Mouse (Mus musculus) mouse embryonic stem cell (cell line): Measurements from ENCODE around the gene Spata18.

ENCODE experiments used
- in situ Hi-C, 2 experiments: fragments of 300-500 bp; cut with MboI; formaldehyde crosslinking; loops; 1 replicate in 1 of 2; 3 replicates in 1 of 2; pipeline ENCODE4 v1.14.3; 2019 to 2020; ENCODE audit warnings: low sequenced_read_pairs in 2 of 2, low pct_unique_long_range_greater_than_20kb in 1 of 2, mixed read lengths in 1 of 2; ENCODE audit not compliant: unreplicated experiment in 1 of 2

Spata18 gene

DNA sequence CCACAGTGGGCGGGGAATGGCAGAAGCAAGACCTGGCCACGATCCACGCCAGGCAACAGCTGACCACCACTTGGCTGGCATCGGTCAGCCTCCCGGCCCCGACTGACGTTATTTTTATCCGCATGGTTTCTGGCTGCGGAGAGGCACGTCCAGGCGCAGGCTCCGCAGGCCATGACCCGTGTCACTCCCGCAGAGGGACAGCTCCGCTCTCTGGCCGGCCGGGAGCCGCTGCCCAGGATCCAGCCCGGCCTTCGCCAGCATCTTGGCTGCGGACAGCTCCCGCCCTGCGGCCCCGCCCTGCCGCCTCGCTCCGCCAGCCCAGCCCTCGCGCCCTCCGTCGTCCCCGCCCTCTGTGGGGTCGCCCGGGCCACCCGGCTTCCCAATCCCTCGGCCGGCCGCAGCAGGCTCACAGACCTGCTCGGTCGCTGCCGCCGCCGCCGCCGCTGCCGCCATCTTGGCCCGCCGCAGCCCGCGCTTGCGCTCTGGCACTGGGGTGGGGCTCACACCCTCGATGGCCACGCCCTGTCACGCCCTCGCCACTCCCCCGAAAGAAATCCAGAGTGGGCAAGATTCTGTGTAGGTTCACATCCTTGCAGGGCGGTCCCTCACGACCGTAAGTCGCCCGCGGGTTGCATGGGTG, 3.8 kb upstream of the Spata18 start, which contains the start of gene Sgcb:
Sgcb (minus strand) TSS at position 530 of the 640 bp plus-strand sequence.
- in situ Hi-C loops = no loop called here

DNA sequence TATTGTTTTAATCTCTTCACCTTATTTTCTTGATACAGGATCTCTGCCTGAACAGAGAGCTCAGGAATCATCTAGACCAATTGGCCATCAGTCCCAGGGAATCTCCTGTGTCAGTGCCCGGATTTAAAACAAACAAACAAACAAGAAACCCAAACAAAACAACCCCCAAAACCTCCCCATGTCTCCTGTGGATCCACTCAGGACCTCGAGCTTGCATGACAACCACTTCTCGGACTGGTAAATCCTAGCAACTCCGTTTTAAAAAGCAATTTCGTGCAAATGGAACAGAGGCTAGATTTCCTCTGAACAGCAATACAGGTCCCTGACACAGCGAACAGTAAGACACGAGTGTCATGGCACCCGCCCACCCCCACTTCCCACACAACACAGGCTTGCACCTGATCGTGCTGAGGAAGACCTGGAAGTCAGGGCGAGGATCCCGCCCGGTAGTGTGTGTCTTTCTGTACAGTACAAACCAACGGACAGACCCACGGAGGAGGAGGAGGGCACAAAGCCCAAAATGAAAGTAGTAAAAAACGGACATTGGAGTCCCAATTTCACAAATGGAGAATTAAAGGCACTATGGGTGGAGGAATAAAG, 714 bp upstream of the Spata18 start:
- in situ Hi-C loops = no loop called here

DNA sequence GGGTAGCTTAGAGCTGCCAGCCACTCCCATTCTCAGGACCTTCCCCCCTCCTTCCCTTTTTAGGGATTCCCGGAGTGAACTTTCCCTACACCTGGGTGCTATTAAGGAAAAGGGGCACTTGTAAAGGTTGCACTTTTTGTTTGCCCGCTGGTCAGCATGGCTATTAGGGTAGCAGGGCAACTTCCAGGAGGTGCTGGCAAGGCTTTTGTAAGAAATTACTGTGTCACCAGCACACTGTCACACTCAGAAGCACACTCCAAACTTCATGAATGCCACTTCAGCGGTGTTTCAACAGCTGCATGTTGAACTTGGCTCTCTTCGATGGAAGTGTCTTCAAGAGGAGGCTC, 649 bp downstream of the Spata18 start:
- in situ Hi-C loops = no loop called here

DNA sequence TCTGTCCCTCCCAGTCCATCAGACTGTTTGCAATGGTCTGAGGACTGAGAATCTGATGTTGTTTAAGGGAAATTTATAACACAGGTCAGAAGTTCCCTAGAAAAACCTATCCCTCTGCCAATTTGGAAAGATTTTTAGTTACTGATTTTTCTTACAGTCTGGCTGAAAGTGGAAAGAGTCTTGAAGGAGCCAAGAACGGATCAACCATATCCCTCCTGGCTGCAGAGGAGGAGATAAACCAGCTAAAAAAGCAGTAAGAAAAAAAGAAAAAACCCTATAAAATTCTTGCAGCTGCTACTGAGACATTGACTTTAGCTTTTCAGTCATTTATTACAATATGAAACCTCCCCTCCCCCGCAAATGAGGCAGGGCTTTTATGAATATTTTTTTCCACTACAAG, 15.5 kb downstream of the Spata18 start:
- in situ Hi-C loops = no loop called here

DNA sequence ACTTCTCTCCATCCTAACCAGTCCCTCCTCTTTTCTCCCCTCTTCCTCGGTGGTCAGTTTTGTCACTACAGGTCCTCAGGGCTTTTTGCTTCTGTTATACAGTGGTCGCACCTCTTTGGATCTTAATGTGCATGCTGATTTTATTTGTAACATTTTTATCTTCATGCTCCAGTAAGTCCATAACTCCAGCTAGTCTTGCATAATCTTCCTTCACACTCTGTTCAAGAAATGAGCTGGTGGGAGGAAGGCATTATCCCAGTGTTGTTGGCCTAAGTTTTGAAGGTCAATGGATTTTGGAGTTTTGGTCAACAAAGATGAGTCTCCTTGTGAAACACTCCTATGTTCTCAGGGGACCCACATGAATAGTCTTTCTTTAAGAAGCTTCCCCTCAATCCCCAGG, 16.7 kb downstream of the Spata18 start:
- in situ Hi-C loops = no loop called here

DNA sequence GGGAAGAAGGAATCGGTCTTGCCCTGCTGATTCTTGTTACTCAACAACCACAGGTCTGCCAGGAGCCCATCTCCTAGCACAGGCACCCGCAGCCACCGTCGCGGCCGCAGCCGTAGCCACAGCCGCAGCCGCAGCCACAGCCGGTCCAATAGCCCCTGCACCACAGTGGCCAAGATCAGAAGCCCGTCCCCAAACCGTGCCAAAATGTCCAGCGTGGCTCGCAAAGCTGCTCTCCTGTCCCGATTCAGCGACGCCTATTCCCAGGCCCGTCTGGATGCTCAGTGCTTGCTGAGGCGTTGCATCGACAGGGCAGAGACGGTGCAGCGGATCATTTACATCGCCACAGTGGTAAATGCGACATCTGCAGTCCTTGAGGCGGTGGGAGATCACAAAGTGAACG, 18.2 kb downstream of the Spata18 start:
- in situ Hi-C loops = no loop called here

DNA sequence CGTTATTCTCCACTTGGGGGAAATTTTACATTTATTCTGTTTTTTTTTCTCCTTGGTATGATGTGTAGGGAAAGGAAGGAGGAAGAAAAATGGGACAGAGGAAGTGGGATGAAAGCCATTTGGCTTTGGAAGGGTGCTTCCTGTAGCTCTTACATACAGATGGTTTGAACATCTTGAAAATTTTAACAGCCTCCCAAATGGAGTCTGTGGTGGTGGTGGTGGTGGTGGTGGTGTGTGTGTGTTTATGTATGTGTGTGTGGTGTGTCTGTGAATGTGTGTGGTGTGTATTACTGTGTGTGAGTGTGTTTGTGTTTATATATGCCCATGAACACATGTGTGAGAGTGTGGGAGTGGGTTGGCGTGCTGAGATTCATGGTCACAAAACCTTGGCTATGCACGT, 24.4 kb downstream of the Spata18 start:
- in situ Hi-C loops = no loop called here

DNA sequence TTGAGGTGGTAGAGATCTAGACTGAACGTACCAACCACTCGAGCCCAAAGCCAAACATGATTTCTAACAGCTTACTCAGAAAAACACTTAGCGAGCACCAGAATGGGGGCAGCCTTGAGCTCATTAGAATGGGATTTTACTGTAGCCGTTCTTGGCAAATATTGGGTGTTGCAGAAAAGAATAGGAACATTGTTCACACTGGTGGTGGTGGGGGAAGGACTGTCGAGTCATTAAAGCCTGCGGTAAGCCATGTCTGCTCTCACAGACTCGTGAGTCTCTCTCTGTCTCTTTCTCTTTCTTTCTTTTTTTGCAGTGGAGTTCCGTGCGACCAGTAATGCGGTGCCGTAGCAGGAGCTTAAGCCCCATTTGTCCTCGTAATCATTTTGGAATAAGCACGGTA, 25.4 kb downstream of the Spata18 start:
- in situ Hi-C loops = no loop called here

DNA sequence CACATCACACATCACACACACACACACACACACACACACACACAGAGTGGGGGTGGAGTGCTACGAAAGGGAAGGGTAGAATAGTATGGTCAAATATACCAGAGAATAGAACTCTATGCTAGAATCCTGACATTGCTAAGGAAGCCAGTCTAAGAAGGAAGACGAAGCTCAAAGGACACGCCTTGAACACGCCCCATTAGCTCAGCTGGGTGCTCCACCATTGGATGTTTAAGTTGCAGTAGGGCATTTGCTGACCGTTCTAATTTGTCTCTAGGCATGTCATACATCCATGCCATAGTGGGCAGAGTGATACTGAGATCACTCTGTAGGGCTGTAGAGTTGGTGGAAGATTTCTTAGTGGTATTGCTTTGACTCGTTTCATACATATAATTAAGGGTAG, 32.0 kb downstream of the Spata18 start:
- in situ Hi-C loops = no loop called here

DNA sequence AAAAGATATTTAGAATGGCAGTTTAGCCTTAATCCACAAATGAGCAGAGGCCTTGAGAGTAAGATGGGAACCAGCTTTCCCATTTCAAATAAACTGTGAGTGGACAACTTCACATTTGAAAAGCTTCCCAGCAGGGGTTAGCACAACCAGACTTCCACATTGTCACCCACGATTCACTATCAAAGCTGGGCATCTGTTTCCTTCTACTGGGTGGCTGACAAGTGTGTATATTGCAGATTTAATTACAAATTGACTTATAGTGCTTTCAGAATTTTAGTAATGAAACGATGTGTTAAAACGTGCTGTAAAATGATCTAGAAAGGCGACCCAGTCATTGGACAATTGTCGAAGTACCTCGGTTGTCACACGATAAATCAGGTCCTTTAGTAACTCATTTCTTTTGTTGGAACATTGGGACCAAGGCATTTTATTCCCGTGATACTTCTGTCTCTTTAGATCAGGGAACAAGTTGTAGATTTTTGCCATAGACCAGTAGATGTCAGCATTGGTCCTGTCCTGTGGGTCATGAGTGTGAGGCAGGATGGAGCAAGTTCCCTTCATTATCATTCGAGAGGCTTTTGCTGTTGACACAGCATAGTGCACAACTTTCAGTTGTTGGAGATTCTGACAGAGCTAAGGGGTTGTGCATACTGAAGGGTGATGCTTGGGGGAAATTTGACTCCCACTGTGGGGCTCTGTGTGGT, 32.7 kb downstream of the Spata18 start:
- in situ Hi-C loops = no loop called here

DNA sequence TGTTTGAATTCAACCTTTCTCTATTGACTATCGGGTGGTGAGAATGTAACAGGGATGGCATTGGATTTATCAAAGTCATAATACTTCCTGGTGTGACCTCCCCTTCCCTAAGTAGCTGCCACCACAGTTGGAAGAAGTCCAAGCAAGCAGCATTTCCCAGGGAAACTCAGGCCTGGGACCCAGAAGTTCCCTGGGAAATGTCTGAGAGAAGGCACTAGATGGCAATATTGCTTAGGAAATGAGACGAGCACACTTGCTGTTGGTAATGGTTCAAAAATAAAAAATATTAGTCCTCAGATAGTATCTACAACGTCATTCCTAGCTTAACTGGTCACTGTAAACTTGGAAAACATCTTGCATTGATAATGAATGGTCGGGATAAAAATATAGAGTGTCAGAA, 35.0 kb downstream of the Spata18 start:
- in situ Hi-C loops = no loop called here

DNA sequence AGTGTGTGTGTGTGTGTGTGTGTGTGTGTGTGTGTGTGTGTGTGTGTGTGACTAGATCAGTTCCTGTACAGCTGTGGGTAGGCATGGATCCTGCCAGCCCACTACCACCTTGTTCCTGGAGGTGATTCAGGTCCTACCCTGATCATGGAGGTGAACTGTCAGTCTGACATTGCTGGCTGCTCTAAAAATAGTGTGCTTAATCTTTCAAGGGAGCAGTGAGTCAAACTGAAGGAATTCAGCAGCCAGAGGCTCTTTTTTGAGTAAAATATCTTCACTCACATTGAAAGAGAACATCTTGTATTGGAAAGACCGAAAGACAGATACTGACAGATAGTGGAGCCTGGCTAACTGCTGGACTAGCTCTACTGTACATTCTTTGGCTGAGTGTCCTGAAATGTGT, 37.4 kb downstream of the Spata18 start:
- in situ Hi-C loops = no loop called here

DNA sequence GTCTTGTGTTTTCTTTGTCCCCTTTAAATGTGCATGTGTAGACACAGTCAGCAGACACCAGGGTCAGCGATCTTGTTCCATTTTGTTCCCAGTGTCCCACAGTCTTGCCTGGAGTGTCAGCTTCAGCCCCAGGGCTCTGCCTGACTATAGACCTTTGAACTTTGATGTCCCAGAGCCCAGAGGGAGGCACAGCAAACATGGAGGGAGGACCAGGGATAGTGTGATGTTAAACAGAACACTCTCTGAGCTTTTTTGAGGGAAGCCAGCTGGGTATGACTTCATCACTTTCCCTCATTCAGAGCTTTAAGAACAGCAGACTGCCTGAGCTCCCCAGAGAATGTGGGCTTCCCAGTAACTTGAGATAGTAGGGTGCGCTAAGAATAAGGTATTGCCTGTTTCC, 39.0 kb downstream of the Spata18 start:
- in situ Hi-C loops = no loop called here

DNA sequence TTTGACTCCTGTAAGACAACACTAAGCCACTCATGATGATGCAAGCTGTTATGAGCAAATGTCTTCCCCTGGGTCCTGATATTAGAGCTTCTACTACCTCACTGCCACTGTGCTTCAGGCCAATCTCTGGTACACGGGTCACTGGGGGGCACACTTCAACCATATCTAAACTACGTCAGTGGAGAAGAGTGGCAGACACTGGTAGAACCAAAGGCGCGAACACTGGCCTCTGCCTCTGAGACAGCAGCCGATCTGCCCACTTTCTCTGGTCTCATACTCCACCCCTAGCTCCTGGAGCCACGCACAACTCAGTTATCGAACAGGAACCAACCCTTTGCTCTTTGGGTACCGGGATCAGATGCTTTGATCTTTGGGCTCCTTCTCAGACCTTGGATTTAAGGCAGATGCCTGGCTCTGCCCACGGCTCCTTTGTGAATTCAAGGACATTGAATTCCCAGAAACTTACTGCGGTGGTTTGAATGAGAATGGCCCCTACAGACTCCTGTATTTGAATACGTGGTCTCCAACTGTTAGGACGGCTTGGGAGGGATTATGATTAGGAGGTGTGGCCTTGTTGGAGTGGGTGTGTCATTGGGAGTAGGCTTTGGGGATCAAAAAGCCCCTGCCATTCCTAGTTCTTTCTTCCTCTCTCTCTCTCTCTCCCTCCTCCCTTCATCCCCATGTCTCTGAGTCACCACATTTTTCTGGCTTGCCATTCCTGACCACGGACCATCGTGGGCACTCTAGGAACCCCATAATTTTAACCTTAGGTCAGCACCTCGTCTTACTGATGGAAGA, 40.7 kb downstream of the Spata18 start:
- in situ Hi-C loops = no loop called here

DNA sequence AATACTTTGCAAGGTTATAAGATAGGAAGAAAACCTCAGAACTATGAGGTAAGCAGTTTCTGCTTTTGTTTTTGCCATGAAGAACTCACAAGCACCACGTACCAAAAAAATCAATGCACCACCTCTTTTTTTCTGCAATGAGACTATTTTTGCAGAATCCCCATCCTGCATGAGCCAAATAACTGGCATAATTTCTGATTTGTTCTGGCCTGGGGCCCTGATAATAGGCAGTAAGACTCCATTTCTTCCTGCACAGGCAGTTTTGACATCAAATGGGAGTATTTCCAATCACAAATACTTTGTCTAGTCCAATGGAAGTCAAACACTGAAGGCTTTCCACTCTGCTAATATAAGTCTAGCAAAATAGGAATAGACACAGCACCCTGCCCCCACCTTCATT, 42.6 kb downstream of the Spata18 start:
- in situ Hi-C loops = no loop called here

DNA sequence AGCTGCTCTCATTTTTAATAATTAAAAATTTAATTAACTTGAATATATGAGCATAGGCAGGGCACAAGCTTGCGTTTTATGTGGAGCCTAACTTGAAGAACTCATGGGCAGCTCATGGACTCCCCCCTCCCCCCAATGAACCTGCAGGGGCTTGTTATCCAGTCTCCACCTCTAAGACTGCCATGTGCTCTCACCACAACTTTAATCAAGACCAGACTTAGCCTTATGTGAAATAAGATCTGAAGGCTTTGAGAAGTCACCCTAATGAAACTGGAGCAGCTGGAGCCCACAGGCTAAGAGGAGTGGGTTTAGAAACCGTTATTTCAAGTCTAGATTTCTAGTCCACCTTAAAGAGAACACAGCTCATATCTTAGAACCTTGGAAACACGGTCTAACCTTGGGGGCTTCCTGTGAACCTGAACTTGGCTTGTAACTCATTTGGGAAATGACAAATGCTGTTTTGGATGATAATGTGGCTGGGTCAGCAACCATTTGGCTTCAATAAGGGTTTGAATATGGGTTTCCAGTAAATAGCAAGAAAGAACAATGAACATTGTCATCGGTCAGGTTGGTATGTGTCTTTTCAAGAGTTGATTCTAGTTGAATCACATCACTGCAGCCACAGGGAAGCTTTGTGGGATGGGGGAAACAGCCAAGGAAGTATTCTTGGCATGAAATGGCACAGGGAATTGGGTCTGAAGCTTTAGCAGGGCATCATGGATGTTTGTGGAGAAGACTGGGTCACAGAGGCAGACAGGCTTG, 43.3 kb downstream of the Spata18 start:
- in situ Hi-C loops = no loop called here

DNA sequence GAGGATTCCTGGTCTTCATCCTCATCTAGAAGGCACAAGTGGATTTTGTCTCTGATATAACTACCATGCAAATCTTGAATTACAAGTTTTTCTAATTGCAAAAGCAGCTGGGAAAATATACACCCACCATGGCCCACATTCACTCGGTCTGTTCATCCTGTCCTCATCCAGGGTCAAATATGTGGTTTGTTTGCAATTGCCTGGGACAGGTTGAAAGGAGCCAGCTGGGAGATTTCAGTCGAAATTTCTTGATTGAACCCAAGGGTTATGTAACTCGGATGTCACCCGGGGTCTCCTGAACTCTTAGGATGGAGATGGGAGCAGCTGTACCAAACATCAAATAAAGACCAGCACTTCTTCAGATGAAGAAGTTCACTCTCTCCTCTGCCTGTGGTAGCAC, 46.5 kb downstream of the Spata18 start:
- in situ Hi-C loops = no loop called here

DNA sequence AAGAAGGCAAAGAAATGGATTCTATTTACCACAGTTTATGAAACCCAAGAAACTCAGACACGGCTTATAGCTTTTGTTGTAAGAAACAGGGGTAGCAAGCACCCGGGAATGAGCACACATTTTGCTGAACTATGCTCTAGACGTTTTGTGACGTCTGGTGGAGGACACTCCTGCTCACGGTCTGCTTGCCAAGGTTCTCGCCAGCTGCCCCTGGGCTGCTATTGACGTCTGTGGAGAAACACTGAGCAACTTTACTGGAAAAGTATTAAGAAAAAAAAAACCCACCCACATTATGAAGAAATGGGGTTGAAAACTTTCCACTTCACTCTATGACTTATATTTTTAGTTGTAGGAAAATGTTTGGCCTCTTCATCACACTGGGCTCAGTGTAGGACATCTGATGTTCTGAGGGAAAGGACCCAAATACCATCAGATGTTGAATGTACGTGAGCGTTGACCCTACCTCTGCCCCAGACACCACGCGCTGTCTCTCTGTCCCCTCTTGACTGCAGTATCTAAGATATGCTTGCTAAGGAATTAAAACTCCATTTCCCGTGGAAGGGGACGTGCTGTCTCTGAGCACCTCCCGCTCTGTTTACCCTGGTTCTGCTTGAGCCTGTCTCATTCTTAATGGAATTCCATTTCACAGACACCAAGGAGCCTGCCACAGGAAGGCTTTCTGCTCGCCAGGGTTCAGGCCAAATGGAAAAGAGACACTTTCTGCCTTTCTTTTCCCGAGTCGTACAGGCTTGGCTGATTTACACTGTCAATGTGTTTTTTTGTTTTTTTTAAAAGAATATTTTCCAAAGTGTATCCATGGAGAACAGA, 50.1 kb downstream of the Spata18 start:
- in situ Hi-C loops = no loop called here
